ENCODE assay signal across 8 mouse cellular contexts in the genomic region with DNA sequence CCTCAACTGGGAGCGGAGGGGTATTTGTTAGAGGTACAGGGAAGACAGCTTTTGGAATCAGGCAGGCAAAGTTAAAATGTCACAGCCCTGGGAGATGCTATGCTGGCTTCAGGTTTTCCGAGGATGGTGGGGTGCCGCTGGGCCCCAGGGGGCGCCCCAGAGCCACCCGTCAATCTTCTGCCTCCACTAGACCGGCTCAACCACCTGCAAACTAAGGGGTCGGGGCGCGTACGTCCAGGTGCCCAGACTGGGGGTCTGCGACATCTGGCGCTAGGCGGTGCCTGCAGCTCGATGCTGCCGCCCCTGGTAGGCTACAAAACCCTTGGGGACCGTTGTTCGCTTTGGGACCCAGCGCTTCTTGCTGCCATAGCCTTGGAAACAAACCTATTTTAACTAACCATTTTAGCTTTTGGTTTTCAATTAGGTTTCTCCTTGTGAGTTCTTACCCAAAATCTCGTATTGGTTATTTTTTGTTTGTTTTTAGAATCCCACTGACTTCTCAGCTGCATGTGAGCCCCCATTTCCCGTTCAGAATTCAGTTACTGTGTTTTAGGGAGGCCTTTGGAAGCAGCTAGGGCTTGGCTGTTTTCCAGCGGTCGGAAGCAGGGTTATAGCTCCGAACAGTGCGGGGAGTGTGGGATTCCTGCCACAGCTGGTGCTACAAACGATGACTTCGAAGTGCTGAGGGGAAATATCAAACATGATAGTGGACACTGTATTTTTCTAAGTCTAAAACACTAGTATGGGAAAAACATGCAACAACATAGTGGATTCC. TPM values are rescaled to one million over a fixed set of nuclear protein-coding genes. Genes with fewer than 3 reads are reported as not detected.
A peak's percentile ranks its signal among the peaks of the same experiment; 100 is the strongest.
DNase-seq lines count a peak whose midpoint lies in the region; ATAC-seq and TF ChIP-seq lines count a peak whose summit lies in the region.

No protein-coding gene starts in this region.

- TF ChIP-seq CTCF in layer of hippocampus, adult 2 months (conservative IDR thresholded peaks at IDR 0.05), result peak; percentile 89
- peak; percentile 68 for TF ChIP-seq CTCF in olfactory bulb, adult 2 months (IDR thresholded peaks at IDR 0.05; ENCODE audit: insufficient read depth, low read depth, low read length)

- no peaks in the 10 kb centered on the region for H3K9me3 ChIP-seq in liver, embryonic 16.5 days (replicated peaks; ENCODE audit: control insufficient read depth, low read length)

- peak overlapping the region; percentile 94 for H3K4me3 ChIP-seq in layer of hippocampus, adult 2 months
- H3K4me3 ChIP-seq in liver, embryonic 16.5 days (ENCODE audit: low read depth, low read length), result peak overlapping the region; percentile 62
- peak overlapping the region; percentile 77 for H3K4me3 ChIP-seq in olfactory bulb, adult 2 months (ENCODE audit: insufficient read depth, low read depth, low read length)

- H3K9ac ChIP-seq in liver, embryonic 16.5 days (ENCODE audit: low read depth, low read length), result no peak overlapping the region

- ATAC-seq in liver, embryonic 16.5 days (ENCODE audit: low read depth), result no peak

- no peaks in the 10 kb centered on the region for H3K4me1 ChIP-seq in liver, embryonic 16.5 days (ENCODE audit: control insufficient read depth, low read depth, low read length)
- peaks cover 4% of the 10 kb centered on the region; the same call in 1 of the 2 replicates for H3K4me1 ChIP-seq in olfactory bulb, adult 2 months (ENCODE audit: control insufficient read depth, insufficient read depth, low read length)

- 10% methylated on average over 26 of the region's 26 CpGs for whole genome bisulfite sequencing in liver, embryonic 16.5 days (ENCODE audit: insufficient replicate concordance)
- WGBS in olfactory bulb, adult 2 months, result 2% methylated on average over 26 of the region's 26 CpGs

- DNase-seq in ES-CJ7 (ENCODE audit: low read depth, low spot score), result peak; percentile 73
- DNase-seq in cerebellum, adult 9-11 months, result peak; percentile 78
- peak; percentile 65 to 73 for DNase-seq in frontal cortex, postnatal 10 days (ENCODE audit: low spot score in 2 of 2)
- DNase-seq in heart, postnatal 4 days, result peak; percentile 72
- peak; percentile 69 to 81 for DNase-seq in layer of hippocampus, adult 2 months (ENCODE audit: low spot score in 2 of 2)
- no peak for DNase-seq in natural killer cell, adult 2 months (ENCODE audit: low spot score in 2 of 2)

- TF ChIP-seq POLR2A in olfactory bulb, adult 2 months (IDR thresholded peaks at IDR 0.05; ENCODE audit: insufficient read depth, low read depth, low read length), result no peak

- H3K4me2 ChIP-seq in liver, embryonic 16.5 days (ENCODE audit: low read depth, low read length), result peak overlapping the region; percentile 66

- H3K27me3 ChIP-seq in liver, embryonic 16.5 days (ENCODE audit: control insufficient read depth, insufficient read depth, low read depth, low read length), result peaks cover 46% of the 10 kb centered on the region

- no peaks in the 10 kb centered on the region for H3K36me3 ChIP-seq in liver, embryonic 16.5 days (ENCODE audit: control insufficient read depth, insufficient read depth)

- peak overlapping the region; percentile 97 for H3K27ac ChIP-seq in layer of hippocampus, adult 2 months
- H3K27ac ChIP-seq in liver, embryonic 16.5 days (ENCODE audit: low read length), result no peak overlapping the region
- H3K27ac ChIP-seq in olfactory bulb, adult 2 months (ENCODE audit: insufficient read depth, low read depth, low read length), result peak overlapping the region; percentile 69

RNA-seq across cellular contexts. Expression of a gene that starts 3.2 kb away (rescaled TPM):
- total RNA-seq in heart, postnatal 4 days (2021), result 10 to 100 TPM; 69.3 to 72.5 TPM
- total RNA-seq in layer of hippocampus, adult 2 months (2021), result 100 to 1,000 TPM; 106 to 112 TPM
- 1.5 and 1.7 TPM in 2 replicates for polyA plus RNA-seq in liver, embryonic 16.5 days (2015; fragmentation: Nextera tagmentation; extraction: Ambion mirVana)
- not detected in 2 replicates for polyA plus RNA-seq in olfactory bulb, adult 2 months (2012; ENCODE audit: insufficient read depth, insufficient read length, low replicate concordance, missing spikeins)

Comparison
In these comparisons a context has a peak if more than half of its experiments do, and no peak if none do; other contexts are left out.
1. DNase-seq: peak in ES-CJ7 (single experiment), cerebellum, adult 9-11 months (single experiment), frontal cortex, postnatal 10 days (2 of 2), heart, postnatal 4 days (single experiment) and layer of hippocampus, adult 2 months (2 of 2); none in natural killer cell, adult 2 months (0 of 2).
2. Peak in every context shown above with its lines, with median percentiles within 50 percentile points of each other: H3K4me3 ChIP-seq.